Mouse (Mus musculus): ENCODE data around the gene Cops2. TPM values are rescaled to one million over a fixed set of nuclear protein-coding genes. Genes with fewer than 3 reads are reported as not detected.

Cops2 gene
- polyA plus RNA-seq, 1 experiment from 2014 or later = 84.1 TPM

DNA sequence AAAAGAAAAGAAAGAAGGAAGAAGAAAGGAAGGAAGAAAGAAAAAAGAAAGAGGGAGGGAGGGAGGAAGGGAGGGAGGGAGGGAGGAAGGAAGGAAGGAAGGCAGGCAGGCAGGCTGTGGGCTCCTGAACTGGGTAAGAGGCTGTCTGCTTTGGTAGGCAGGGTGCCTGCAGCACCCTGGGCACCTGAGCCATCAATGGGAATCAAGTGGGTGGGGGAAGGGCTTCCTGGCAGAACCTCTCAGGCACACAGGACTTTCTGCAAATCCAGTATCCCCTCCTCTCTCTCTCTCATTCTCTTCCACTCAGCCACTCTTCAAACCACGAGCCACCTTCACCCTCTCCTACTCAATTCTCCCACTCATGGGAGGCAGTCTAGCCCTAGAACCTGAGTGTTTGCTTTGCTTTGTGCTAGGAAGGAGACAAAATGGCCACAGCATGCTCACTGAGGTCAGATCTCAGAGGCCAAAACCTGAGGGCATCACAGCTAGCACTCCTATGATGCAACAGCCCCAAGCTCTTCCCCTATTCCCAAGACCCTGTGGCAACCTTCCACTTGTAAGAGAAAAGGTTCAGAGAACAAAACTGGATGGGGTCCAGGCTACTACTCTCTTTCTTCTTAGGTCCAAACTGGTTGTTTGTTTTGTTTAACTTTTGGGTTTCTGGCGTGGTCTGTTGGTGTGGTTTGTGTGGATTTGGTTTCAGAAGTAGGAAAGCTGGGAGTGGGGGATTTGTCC is 66.6 kb downstream of the Cops2 start:
- no peak overlapping the region for H3K4me2 ChIP-seq
- H3K27ac ChIP-seq (ENCODE audit: low read depth, low read length) = no peak overlapping the region
- no peak for ATAC-seq (replicated peaks; ENCODE audit: insufficient number of reproducible peaks, low FRiP score, low TSS enrichment)
- H3K4me1 ChIP-seq (ENCODE audit: control insufficient read depth, insufficient read depth, low read length) = no peaks in the 10 kb centered on the region
- 49% methylated on average over 2 of the region's 2 CpGs for WGBS (ENCODE audit: insufficient replicate concordance)
- no peak overlapping the region for H3K4me3 ChIP-seq (ENCODE audit: low read depth, low read length)
- H3K36me3 ChIP-seq (ENCODE audit: control insufficient read depth, insufficient read depth, low read length) = no peaks in the 10 kb centered on the region
- no peak overlapping the region for H3K9ac ChIP-seq (ENCODE audit: low read depth, low read length)
- no peaks in the 10 kb centered on the region for H3K9me3 ChIP-seq (replicated peaks; ENCODE audit: control insufficient read depth, low read length)
- H3K27me3 ChIP-seq (ENCODE audit: control insufficient read depth, insufficient read depth, low read length) = no peaks in the 10 kb centered on the region

DNA sequence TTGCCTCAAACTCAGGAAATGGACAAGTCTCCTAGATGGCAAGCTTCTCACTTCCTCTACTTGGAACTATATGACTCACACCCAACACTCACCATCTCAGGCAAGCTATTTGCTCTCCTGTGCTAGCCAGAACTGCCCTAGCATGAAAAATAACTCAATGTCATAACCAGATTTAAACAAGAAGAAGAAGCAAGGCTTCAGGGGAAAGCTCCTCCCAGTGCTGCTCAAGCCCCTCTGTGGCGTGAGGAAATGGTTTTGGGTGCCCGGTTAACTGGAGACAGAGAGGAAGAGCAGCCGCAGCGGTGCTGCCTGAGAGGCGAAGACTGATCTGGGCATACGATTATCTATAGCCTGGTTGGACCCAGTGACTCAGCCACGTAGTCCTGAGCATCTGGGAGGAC is 67.5 kb downstream of the Cops2 start:
- Histone ChIP-seq H3K4me1 (ENCODE audit: control insufficient read depth, insufficient read depth, low read length) (no peaks in the 10 kb centered on the region), H3K9ac (ENCODE audit: low read depth, low read length) (no peak overlapping the region), H3K36me3 (ENCODE audit: control insufficient read depth, insufficient read depth, low read length) (no peaks in the 10 kb centered on the region), H3K4me2 (no peak overlapping the region), H3K4me3 (ENCODE audit: low read depth, low read length) (no peak overlapping the region), H3K27ac (ENCODE audit: low read depth, low read length) (no peak overlapping the region), H3K27me3 (ENCODE audit: control insufficient read depth, insufficient read depth, low read length) (no peaks in the 10 kb centered on the region), H3K9me3 (replicated peaks; ENCODE audit: control insufficient read depth, low read length) (no peaks in the 10 kb centered on the region)
- no peak for ATAC-seq (replicated peaks; ENCODE audit: insufficient number of reproducible peaks, low FRiP score, low TSS enrichment)
- WGBS (ENCODE audit: insufficient replicate concordance) = 58% methylated on average over 7 of the region's 7 CpGs

DNA sequence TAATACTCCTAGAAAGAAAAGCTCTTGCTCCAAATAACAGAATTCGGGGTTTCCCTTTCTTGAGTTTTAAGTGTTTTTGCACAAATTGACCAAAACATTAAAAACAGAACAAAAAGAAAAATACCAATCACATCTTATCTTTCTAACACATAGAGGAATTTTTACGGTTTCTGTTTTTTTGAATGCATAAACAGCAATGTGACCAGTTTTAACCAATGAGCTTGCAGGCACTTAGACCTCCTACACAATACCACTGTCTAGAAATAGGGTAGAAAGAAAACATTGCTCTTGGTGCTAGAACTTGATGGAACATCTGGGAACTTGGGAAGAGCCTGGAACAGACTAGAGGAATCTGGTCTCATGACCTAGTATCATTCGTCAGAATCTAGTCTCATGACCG is 68.7 kb downstream of the Cops2 start:
- Histone ChIP-seq H3K4me3 (ENCODE audit: low read depth, low read length) (no peak overlapping the region), H3K4me1 (ENCODE audit: control insufficient read depth, insufficient read depth, low read length) (no peaks in the 10 kb centered on the region), H3K36me3 (ENCODE audit: control insufficient read depth, insufficient read depth, low read length) (no peaks in the 10 kb centered on the region), H3K4me2 (no peak overlapping the region), H3K9me3 (replicated peaks; ENCODE audit: control insufficient read depth, low read length) (no peaks in the 10 kb centered on the region), H3K27me3 (ENCODE audit: control insufficient read depth, insufficient read depth, low read length) (no peaks in the 10 kb centered on the region), H3K27ac (ENCODE audit: low read depth, low read length) (no peak overlapping the region), H3K9ac (ENCODE audit: low read depth, low read length) (no peak overlapping the region)
- WGBS (ENCODE audit: insufficient replicate concordance) = 85% methylated on average over 4 of the region's 4 CpGs
- ATAC-seq (replicated peaks; ENCODE audit: insufficient number of reproducible peaks, low FRiP score, low TSS enrichment) = no peak

DNA sequence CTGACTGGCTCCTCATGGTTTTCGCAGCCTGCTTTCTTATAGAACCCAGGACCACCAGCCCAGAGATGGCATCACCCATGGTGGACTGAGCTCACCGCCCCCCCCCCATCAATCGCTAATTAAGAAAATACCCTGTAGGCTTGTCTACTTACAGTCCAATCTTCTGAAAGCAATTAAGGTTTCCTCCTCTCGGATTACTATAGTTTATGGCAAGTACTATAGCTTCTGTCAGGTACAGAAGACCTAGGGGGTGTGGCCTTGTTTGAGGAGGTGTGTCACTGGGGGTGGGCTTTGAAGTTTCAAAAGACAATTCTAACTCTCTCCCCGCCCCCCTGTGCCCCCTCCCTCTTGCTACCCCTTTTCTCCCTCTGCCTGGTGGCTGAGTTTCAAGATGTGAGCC is 69.7 kb downstream of the Cops2 start:
- no peak for ATAC-seq (replicated peaks; ENCODE audit: insufficient number of reproducible peaks, low FRiP score, low TSS enrichment)
- Histone ChIP-seq H3K27me3 (ENCODE audit: control insufficient read depth, insufficient read depth, low read length) (no peaks in the 10 kb centered on the region), H3K36me3 (ENCODE audit: control insufficient read depth, insufficient read depth, low read length) (no peaks in the 10 kb centered on the region), H3K4me2 (no peak overlapping the region), H3K4me3 (ENCODE audit: low read depth, low read length) (no peak overlapping the region), H3K9ac (ENCODE audit: low read depth, low read length) (no peak overlapping the region), H3K4me1 (ENCODE audit: control insufficient read depth, insufficient read depth, low read length) (no peaks in the 10 kb centered on the region), H3K9me3 (replicated peaks; ENCODE audit: control insufficient read depth, low read length) (no peaks in the 10 kb centered on the region), H3K27ac (ENCODE audit: low read depth, low read length) (no peak overlapping the region)
- 78% methylated on average over 5 of the region's 5 CpGs for WGBS (ENCODE audit: insufficient replicate concordance)

DNA sequence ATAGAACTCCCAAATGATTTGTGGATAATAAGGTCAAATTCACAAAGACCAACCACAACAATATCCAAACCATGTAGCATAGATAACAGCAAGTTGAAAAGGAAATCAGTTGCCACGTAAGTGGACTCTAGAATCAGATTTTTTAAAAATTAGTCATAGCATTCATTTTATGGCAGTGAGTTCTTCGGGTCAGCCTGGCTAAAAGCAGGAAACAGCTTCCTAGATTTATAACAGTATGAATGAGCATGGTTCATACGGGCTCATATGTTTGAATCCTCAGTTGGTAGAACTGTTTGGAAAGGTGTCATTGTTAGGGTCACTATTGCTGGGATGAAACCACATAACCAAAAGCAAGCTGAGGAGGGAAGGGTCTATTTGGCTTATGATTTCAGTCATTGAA is 70.2 kb downstream of the Cops2 start:
- no peaks in the 10 kb centered on the region for H3K27me3 ChIP-seq (ENCODE audit: control insufficient read depth, insufficient read depth, low read length)
- no peak overlapping the region for H3K9ac ChIP-seq (ENCODE audit: low read depth, low read length)
- H3K4me1 ChIP-seq (ENCODE audit: control insufficient read depth, insufficient read depth, low read length) = no peaks in the 10 kb centered on the region
- WGBS (ENCODE audit: insufficient replicate concordance) = 68% methylated on average over 3 of the region's 3 CpGs
- H3K36me3 ChIP-seq (ENCODE audit: control insufficient read depth, insufficient read depth, low read length) = no peaks in the 10 kb centered on the region
- no peak for ATAC-seq (replicated peaks; ENCODE audit: insufficient number of reproducible peaks, low FRiP score, low TSS enrichment)
- no peak overlapping the region for H3K4me3 ChIP-seq (ENCODE audit: low read depth, low read length)
- H3K4me2 ChIP-seq = no peak overlapping the region
- no peak overlapping the region for H3K27ac ChIP-seq (ENCODE audit: low read depth, low read length)
- no peaks in the 10 kb centered on the region for H3K9me3 ChIP-seq (replicated peaks; ENCODE audit: control insufficient read depth, low read length)

DNA sequence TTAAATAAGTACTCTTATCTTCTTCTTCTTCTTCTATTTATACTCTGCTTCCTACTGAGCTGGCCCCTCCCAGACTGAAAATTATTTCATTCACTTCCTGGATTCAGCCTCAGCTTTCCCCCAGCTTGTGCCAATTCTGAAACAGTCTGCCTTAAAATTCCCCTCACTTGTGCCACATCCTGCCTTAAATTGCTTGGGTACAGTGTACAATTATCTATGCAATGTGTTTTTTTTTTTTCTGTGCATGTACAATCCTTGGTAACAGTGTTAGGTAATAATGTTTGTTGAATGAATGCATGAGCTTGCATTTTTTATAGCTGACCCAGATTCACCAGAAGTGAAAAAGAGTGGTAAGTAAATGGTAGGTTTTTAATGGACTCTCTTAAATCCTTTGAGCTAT is 70.6 kb downstream of the Cops2 start:
- no peak for ATAC-seq (replicated peaks; ENCODE audit: insufficient number of reproducible peaks, low FRiP score, low TSS enrichment)
- no peak overlapping the region for H3K4me3 ChIP-seq (ENCODE audit: low read depth, low read length)
- H3K27me3 ChIP-seq (ENCODE audit: control insufficient read depth, insufficient read depth, low read length) = no peaks in the 10 kb centered on the region
- no peak overlapping the region for H3K27ac ChIP-seq (ENCODE audit: low read depth, low read length)
- no peaks in the 10 kb centered on the region for H3K4me1 ChIP-seq (ENCODE audit: control insufficient read depth, insufficient read depth, low read length)
- H3K9me3 ChIP-seq (replicated peaks; ENCODE audit: control insufficient read depth, low read length) = no peaks in the 10 kb centered on the region
- no peak overlapping the region for H3K4me2 ChIP-seq
- no peak overlapping the region for H3K9ac ChIP-seq (ENCODE audit: low read depth, low read length)
- H3K36me3 ChIP-seq (ENCODE audit: control insufficient read depth, insufficient read depth, low read length) = no peaks in the 10 kb centered on the region

DNA sequence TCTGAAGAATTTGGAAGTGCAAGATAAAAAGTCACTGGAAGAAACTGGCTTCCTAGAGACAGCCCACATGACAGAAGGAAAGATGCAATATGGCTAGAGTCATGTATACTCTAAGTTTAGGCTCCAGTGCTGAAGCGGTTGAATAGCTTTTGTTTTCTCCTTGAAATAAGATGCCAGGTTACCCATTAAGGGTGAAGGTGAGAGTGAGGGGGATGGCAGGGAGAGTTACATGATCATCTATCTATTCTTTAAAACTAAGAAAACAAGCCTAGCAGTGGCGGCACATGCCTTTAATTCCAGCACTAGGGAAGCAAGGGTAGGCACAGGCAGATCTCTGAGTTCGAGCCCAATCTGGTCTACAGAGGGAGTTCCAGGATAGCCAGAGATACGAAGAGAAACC is 73.9 kb downstream of the Cops2 start:
- Histone ChIP-seq H3K27me3 (ENCODE audit: control insufficient read depth, insufficient read depth, low read length) (no peaks in the 10 kb centered on the region), H3K4me3 (ENCODE audit: low read depth, low read length) (no peak overlapping the region), H3K27ac (ENCODE audit: low read depth, low read length) (no peak overlapping the region), H3K4me1 (ENCODE audit: control insufficient read depth, insufficient read depth, low read length) (peaks cover 8% of the 10 kb centered on the region; the same call in 1 of the 2 replicates), H3K9me3 (replicated peaks; ENCODE audit: control insufficient read depth, low read length) (no peaks in the 10 kb centered on the region), H3K9ac (ENCODE audit: low read depth, low read length) (no peak overlapping the region), H3K36me3 (ENCODE audit: control insufficient read depth, insufficient read depth, low read length) (no peaks in the 10 kb centered on the region), H3K4me2 (no peak overlapping the region)
- ATAC-seq (replicated peaks; ENCODE audit: insufficient number of reproducible peaks, low FRiP score, low TSS enrichment) = no peak
- 66% methylated on average over 4 of the region's 4 CpGs for WGBS (ENCODE audit: insufficient replicate concordance)

DNA sequence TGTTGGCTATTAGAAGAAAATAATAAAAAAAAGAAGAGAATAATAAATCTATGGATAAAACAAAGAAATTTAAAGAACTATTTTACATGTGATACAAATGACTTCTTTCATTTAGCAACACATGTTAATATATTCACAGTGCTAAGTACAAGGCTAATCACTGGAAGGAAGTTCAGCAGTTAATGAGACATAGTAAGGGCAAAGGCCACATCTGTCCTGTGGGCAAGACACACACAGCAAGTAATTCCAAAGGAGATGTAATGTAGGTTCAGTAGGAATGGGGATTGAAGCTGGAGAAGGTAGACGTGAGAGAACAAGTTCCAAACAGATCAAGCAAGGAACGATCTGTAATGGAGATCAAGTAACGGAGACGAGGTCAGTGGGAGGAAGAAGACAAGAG is 74.5 kb downstream of the Cops2 start:
- no peak for ATAC-seq (replicated peaks; ENCODE audit: insufficient number of reproducible peaks, low FRiP score, low TSS enrichment)
- no peak overlapping the region for H3K27ac ChIP-seq (ENCODE audit: low read depth, low read length)
- peaks cover 8% of the 10 kb centered on the region; the same call in 1 of the 2 replicates for H3K4me1 ChIP-seq (ENCODE audit: control insufficient read depth, insufficient read depth, low read length)
- H3K9me3 ChIP-seq (replicated peaks; ENCODE audit: control insufficient read depth, low read length) = no peaks in the 10 kb centered on the region
- no peaks in the 10 kb centered on the region for H3K36me3 ChIP-seq (ENCODE audit: control insufficient read depth, insufficient read depth, low read length)
- H3K9ac ChIP-seq (ENCODE audit: low read depth, low read length) = no peak overlapping the region
- H3K4me3 ChIP-seq (ENCODE audit: low read depth, low read length) = no peak overlapping the region
- no peak overlapping the region for H3K4me2 ChIP-seq
- no peaks in the 10 kb centered on the region for H3K27me3 ChIP-seq (ENCODE audit: control insufficient read depth, insufficient read depth, low read length)
- 73% methylated on average over 4 of the region's 4 CpGs for WGBS (ENCODE audit: insufficient replicate concordance)

DNA sequence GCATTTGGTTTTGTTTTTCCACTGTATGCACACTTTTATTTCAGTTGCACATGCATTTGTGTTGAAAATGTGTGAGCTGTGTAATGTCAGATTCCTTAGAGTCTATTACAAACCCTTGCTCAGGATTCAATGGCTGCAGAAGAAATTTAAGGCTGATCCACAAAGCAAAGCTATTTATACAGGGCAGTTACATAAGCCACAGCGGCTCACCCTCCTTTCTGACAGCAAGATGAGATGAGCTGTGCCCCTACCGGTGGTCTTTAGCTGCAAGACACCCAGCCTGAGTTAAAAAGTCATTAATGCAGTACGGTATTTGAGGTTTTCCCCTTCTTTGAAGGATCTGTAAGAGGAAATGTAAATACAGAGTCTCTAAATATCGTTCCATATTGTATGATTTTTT is 75.1 kb downstream of the Cops2 start:
- Histone ChIP-seq H3K4me3 (ENCODE audit: low read depth, low read length) (no peak overlapping the region), H3K36me3 (ENCODE audit: control insufficient read depth, insufficient read depth, low read length) (no peaks in the 10 kb centered on the region), H3K9ac (ENCODE audit: low read depth, low read length) (no peak overlapping the region), H3K4me2 (no peak overlapping the region), H3K9me3 (replicated peaks; ENCODE audit: control insufficient read depth, low read length) (no peaks in the 10 kb centered on the region), H3K4me1 (ENCODE audit: control insufficient read depth, insufficient read depth, low read length) (peaks cover 8% of the 10 kb centered on the region; the same call in 1 of the 2 replicates), H3K27me3 (ENCODE audit: control insufficient read depth, insufficient read depth, low read length) (no peaks in the 10 kb centered on the region), H3K27ac (ENCODE audit: low read depth, low read length) (no peak overlapping the region)
- ATAC-seq (replicated peaks; ENCODE audit: insufficient number of reproducible peaks, low FRiP score, low TSS enrichment) = no peak
- WGBS (ENCODE audit: insufficient replicate concordance) = 55% methylated on average over 4 of the region's 4 CpGs

Measured in heart, embryonic 11.5 days (tissue).